Mouse (Mus musculus): ENCODE measurements around the gene Ankrd26.
"Not testable (repeated sequence)": the region's sequence is repeated elsewhere in the genome, so short reads cannot be mapped to it uniquely, and the experiment has no call there.

Ankrd26 gene

DNA sequence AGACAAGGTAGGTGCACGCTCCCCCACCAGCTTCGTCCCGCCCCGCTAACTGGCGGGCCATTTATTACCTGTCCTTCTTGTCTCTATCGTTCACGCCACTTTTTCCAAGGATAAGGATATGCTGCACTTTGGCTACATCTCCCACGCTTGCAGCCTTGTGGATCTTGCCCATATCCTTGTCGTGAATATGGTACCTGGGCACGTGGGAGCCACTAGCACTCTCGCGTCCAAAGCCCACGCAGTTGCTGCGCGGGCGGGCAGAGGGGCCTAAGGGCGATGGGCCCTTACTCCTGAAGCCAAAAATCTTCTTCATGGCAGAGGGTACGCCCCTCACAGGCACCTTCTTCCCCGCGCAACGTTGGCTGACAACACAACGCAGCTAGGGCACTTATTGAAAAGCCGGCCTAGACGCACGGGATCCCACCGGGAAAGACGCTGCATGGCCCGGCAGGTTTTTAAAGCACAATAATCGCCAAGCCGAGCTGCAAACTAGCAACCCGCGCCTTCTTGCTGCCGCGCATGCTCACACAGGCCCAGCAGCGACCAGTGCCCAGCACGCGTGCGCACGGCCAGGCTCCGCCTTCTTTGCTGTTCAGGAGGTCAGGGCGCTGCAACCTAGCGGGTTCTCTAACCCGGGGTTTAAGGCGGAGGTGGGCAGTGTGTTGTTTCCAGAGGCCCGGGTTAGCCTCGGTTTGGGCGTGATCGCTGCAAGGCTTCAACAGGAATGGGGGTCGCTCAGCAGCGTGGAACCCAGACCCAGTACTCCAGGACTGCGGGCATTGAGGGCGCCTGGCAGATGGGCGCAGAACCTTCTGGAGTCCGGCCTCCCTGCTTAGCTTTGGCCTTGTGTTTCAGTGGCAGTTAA lies at the start of gene Ankrd26:
Gene Ankrd26 (minus strand): TSS at position 482 of the 865 bp plus-strand sequence.
- DNase-seq (ENCODE audit: low spot score in 2 of 2): peak; percentile 88 to 90

DNA sequence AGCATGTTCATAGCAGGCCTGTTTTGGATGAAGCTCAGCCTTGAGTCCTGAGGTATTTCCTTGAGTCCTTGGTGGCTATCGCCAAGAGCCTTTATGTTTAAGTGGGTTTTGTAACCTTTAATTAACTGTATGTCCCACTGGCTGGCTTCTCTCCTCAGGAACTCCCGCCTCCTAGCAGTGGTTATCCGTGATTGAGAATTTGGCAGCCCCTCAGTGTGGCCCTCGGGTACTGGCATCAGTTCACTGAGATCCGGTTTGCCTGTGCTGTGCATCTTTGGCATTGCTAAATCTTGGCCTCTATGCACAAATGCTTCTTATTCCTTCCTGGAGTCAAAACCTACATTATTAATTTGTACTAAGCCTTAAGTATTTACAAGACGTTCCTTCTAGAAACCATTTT lies 46.9 kb upstream of the Ankrd26 start:
- no peak for DNase-seq (ENCODE audit: low spot score in 2 of 2)

DNA sequence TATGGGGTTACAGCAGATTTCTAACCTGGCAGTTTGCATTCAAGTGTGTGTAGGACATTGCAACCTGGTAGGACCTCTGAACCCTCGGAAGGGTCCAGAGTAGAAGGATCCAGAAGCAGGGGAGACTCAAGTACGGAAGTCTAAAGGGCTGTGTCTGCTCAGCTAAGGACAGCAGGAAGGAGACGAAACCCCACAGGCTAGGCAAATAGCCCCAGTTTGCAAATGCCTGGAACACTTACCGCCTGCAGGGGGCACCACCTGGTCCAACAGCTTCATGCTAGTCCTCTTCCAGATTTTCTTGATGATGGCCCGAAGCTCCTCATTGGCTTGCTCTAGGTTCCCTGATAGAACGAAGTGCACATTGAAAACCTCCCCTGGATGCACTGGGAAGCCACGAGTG lies 43.9 kb upstream of the Ankrd26 start:
- DNase-seq (ENCODE audit: low spot score in 2 of 2): peak in 1 of 2 experiments; percentile 12

DNA sequence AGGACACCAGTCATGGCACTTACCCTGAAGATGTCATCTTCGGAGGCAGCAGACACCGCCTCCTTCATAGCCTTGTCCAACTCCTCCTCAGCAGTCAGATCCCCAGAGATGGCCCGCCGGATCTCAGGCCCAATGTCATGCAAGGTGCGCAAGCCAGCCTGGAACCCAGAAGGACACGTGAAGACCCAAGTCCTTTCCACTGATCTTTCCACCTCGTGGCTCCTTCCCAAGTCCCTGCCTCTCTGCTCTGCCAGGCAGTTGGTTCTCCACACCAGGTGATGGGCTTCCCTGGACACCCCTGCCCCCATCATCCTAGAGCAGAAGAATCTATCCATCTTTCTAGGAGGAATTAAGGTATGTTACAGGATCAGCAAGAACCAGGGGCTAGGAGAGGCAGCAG lies 41.8 kb upstream of the Ankrd26 start:
- no peak for DNase-seq (ENCODE audit: low spot score in 2 of 2)

- no peak for DNase-seq (ENCODE audit: low spot score in 2 of 2)
Measured at GRCm38 (mm10) chr6:118595681-118596055, 33.6 kb upstream of the Ankrd26 start.

- no peak for DNase-seq (ENCODE audit: low spot score in 2 of 2)
Measured at GRCm38 (mm10) chr6:118594833-118595680, 33.0 kb upstream of the Ankrd26 start.

GRCm38 (mm10) chr6:118594070-118594469 lies 32.0 kb upstream of the Ankrd26 start:
- no peak for DNase-seq (ENCODE audit: low spot score in 2 of 2)

- DNase-seq (ENCODE audit: low spot score in 2 of 2): no peak
Measured at GRCm38 (mm10) chr6:118593377-118594061, 31.5 kb upstream of the Ankrd26 start.

DNA sequence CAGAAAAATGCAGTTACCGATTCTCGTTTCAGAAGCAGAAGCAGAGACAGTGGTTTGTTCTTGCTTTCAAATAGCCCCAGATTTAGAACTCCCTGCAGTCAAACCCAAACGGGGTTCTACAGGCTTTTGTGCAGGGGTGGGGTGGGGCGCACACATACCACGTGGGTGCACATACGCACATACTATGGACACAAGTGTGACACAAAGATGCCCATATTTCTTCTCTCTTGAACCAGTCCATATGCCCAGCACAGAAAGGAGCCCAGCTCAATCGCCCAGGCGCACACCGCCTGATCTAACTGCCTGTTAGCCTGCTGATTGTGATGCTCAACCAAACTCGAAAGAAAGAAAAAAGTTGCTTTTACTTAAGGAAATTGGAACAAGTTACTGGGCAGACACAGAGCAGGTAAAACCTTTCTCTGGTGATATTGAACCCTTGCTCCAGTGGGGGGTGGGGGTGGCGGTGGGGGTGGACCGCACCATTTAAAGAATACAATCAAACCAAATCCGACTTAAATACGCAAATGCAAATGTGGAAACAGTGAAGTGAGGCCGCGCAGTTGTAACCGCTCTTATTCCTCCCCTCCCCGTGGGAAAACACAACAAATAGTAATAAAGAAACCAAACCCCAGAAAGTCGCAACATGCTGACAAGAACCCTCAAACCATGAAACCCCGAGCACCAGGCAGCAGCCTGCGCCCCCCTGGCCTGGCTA lies 30.8 kb upstream of the Ankrd26 start:
- no peak for DNase-seq (ENCODE audit: low spot score in 2 of 2)

DNA sequence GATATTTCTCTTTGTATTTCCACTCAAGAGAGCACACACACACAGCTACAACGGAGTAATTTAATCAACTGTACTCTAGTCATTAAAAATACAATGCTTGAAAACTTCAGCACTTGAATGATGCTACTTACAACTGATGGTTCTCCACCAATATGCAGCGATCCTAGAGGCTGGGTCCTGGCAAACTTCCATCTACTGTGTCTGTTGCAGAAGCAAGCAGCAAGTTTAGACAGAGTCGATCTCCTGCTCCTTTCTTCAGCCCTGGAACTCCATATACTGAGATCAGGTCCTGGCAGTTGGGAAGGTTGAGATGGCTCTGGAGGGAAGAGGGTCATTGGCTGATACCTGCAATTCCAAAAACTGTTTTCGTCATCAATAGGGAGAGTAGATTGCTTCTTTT lies 16.7 kb upstream of the Ankrd26 start:
- DNase-seq (ENCODE audit: low spot score in 2 of 2): not testable (repeated sequence)

DNA sequence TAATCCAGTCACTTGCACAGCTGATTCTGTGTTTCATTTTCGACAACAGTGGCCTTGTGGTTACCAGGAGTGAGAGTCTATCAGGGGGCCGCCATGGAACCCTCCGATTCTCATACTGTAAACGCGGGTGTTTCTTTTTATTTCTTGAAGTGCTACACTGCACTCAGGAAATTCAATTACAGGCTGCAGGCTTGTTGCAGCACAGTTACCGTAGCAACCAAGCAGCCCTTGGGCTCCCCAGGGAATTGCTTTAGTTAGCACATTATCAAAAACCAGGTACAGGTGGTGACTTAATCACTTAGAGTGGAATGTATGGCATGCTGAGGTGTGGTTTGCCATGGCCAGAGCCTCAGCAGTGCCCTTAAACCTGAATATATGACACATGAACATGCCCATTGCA lies 12.3 kb upstream of the Ankrd26 start:
- peak in 1 of 2 experiments; percentile 12 for DNase-seq (ENCODE audit: low spot score in 2 of 2)

DNA sequence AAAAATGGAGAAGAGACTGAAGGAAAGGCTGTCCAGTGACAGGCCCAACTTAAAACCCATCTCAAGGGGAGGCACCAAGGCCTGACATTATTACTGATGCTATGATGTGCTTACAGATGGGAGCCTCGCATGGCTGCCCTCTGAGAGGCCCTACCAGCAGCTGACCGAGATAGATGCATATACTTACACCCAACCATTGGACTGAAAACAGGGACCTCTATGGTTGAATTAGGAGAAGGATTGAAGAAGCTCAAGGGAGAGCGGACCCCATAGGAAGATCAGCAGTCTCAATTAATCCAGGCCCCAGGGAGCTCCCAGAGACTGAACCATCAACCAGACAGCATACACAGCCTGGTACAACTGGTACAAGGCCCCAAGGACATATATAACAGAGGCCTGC lies 5.8 kb upstream of the Ankrd26 start:
- DNase-seq (ENCODE audit: low spot score in 2 of 2): no peak

GRCm38 (mm10) chr6:118561225-118561624 lies 801 bp downstream of the Ankrd26 start:
- DNase-seq (ENCODE audit: low spot score in 2 of 2): no peak

GRCm38 (mm10) chr6:118538627-118539026 lies 23.4 kb downstream of the Ankrd26 start:
- no peak for DNase-seq (ENCODE audit: low spot score in 2 of 2)

DNA sequence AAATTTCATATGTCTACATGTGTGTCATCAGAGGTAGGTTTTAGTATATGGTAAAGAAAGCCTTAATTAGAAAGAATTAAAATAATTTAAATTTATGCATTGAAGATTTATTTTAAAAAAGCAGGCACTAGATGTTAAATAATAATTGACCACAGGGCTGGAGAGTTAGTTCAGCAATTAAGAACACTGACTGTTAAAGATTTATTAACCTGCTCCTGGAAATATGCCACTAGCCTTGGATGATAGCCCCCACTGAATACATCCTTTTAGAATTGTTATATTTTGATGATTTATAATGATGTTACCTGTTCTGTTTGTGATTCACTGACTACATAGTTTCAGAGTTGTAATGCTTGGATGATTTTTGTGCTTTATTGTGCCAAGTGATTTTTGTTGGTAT lies 24.8 kb downstream of the Ankrd26 start:
- DNase-seq (ENCODE audit: low spot score in 2 of 2): not testable (repeated sequence)

DNA sequence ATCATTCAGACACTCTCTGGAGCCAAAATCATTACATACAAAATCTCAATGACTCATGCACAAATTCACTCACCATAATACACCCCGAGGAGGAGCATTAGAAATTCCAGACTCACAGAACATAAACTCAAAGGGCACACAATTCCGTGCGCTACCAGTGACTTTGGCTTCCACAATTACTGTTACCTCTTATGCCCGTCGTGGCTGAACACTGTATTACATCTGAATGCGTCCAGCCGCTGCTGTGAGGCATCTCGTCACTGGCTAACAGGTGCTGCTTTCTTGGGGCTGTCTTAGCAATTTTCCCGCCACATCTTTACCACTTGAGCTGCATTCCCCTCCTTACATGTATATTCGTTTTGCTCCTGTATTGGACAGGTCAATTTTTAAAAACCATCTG lies 26.7 kb downstream of the Ankrd26 start:
- no peak for DNase-seq (ENCODE audit: low spot score in 2 of 2)

DNA sequence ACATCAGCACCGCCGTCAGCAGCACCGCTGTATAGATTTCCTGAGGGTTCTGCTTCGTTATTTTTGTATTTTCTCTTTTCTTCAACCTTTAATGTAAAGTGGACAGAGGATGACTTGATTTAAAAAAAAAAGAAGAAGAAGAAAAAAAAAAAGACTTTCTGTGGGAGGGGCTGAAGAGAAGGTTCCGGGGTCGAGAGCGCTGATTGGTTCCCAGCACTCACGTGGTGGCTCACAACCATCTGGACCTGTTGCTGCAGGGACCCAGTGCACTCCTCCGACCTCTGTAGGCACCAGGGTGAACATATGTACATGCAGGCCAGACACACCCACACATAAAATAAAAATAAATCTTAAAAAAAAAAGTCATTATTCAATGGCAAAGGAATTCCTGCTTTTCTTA lies 28.6 kb downstream of the Ankrd26 start:
- DNase-seq (ENCODE audit: low spot score in 2 of 2): no peak

DNA sequence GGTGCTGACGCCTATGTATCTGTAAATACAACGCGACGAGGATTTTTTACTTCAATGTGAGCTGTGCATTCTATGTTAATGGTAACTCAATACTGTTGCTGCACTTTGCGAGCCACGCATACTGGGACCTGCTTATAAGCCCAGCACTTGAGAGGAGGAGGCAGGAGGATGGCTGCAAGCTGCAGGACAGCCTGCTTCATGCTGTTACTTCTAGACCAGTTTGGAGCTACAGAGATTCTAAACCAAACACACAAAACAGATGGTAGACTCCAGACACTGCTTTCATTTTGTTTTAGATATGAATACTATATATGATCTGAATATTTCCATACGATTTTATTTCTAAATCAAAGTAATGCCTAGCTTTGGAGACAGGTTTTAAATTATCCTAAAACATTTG lies 41.4 kb downstream of the Ankrd26 start:
- no peak for DNase-seq (ENCODE audit: low spot score in 2 of 2)

DNA sequence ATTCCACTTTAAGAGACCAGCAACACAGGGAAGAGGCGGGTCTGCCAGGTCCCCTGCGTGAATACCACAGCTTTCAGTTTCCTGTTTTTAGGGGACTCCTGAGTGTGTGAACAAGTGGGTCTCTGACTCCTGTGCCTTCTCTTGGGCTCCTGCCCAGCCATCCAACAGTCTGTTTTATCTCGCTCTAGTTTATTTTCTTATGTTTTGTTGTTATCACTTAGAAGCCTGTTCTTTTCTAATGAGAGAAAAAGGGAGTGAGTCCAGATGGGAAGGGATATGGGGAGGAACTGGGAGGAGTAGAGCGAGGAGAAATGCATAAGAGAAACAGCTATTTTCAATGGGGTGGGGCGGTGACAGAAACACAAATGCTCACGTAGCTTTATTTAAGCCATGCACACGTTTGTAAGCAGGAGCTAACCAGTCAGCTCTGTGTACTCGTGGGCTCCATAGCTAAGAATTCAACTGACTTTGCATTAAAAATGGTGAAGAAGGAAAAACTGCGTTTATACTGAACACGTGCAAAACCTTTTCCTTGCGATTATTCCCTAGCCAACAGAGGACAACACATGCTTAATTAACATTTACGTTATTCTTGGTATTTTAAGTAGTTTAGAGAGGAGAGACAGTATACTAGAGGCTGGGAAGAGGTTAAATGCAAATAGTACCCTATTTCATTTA lies 48.6 kb downstream of the Ankrd26 start:
- no peak for DNase-seq (ENCODE audit: low spot score in 2 of 2)

DNA sequence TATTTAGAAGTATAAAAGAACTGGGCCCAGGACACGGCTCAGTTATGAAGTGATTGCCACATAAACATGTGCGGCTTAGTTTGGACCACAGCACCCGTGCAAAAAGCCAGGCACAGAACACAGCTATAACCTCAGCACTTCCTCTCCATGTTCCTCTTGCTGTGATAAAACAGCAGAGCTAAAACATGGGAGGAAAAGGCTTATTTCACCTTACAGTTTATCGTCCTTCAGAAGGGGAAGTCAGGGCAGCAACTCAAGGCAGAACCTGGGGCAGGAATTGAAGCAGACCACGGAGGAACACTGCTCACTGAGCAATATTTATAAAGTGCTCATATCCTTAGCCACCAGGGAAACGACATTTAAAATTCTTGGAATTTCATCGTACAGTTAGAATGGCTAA lies 63.0 kb downstream of the Ankrd26 start:
- no peak for DNase-seq (ENCODE audit: low spot score in 2 of 2)

DNA sequence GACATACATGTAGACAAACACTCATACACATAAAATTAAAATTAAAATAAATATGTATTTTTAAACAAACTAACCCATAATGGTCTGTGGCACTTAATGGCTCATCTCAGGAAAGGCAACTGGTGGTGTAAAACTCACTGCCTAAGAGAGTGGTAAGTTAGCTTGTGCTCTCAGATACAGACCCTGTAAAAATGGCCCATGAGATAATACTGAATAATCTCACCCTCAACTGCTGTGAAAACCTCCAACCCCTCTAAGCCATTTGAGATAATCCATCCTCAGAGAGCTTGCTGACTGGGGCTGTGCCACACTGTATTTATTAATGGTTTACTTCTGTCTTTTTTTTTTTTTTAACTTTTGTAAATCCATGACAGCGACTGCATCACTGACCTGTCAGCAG lies 79.9 kb downstream of the Ankrd26 start:
- DNase-seq (ENCODE audit: low spot score in 2 of 2): no peak

All from urinary bladder, postnatal 4 days (tissue).